Mouse (Mus musculus) heart, postnatal 0 days (tissue): ENCODE results near the gene Twsg1.

Experiments
- CTCF ChIP-seq: IDR thresholded peaks from 2 replicates; pipeline ENCODE4 v1.5.1; 2016; ENCODE audit warnings: antibody characterized with exemption, control low read depth, low read depth
- EP300 ChIP-seq: IDR thresholded peaks from 2 replicates; pipeline ENCODE4 v1.6.1; 2016; ENCODE audit warnings: antibody characterized with exemption, low read depth

DNA sequence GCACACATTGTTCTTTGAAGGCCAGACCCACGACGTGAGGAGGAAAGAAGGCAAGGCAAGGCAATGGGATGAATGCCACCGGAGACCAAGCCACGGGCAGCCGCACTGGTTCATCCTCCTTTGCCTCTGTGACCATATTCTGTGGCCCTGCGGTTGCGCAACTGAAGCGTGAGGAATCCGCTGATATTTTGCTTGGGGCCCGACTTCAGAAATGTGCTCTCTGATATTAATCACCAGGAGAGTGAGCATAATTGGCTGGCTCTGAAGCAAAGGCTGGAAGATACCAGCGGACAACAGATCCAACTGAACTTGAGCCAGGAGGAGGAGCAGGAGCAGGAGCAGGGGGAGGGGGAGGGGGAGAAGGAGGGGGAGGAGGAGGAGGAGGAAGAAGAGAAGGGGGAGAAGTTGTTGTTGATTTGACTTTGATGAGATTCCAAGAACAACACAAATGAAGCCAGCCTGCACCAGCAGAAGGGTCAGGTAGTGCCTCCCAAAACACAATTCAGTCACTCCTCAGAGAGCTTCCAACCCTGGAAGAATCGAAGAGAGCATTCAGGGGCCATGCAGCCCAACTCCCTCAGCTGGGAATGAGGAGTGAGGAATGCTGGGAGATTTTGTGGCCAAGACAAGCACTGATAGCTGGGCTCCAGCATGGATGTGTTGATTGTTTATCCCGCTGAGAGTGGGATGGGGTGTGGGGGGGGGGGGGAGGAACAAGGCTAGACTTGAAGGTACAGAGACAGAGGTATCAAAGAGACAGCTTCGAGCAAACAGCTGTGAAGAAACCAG lies 6.2 kb upstream of the Twsg1 start:
- TF ChIP-seq CTCF, result no peak
- TF ChIP-seq EP300, result no peak
